Mouse (Mus musculus) right cerebral cortex, postnatal 10 days (tissue): ENCODE results near the gene Supt3.

Source experiments
- DNase-seq, 2 experiments: peaks; one replicate each; pipeline ENCODE4 v3.0.0; 2021; ENCODE audit warnings: low spot score in 2 of 2

Gene Supt3

GRCm38 (mm10) chr17:45128611-45129010, 351.7 kb downstream of the Supt3 start:
- DNase-seq, result no peak

GRCm38 (mm10) chr17:45133501-45134400, 356.8 kb downstream of the Supt3 start:
- no peak for DNase-seq

GRCm38 (mm10) chr17:45136491-45136890, 359.5 kb downstream of the Supt3 start:
- no peak for DNase-seq

GRCm38 (mm10) chr17:45143043-45143442, 366.1 kb downstream of the Supt3 start:
- DNase-seq, result peak in 1 of 2 experiments; percentile 35

- no peak for DNase-seq
Measured at GRCm38 (mm10) chr17:45144656-45145055, 367.7 kb downstream of the Supt3 start.

- no peak for DNase-seq
Measured at GRCm38 (mm10) chr17:45151312-45151929, 374.5 kb downstream of the Supt3 start.

- no peak for DNase-seq
Measured at GRCm38 (mm10) chr17:45153721-45154120, 376.8 kb downstream of the Supt3 start.

GRCm38 (mm10) chr17:45158171-45158691, 381.3 kb downstream of the Supt3 start:
- DNase-seq, result no peak

- no peak for DNase-seq
Measured at GRCm38 (mm10) chr17:45160651-45161050, 383.7 kb downstream of the Supt3 start.

- DNase-seq, result no peak
Measured at GRCm38 (mm10) chr17:45165741-45166140, 388.8 kb downstream of the Supt3 start.
